Mouse (Mus musculus) embryonic facial prominence, embryonic 15.5 days (tissue): ENCODE data around the gene Marveld3. TPM values are rescaled to one million over a fixed set of nuclear protein-coding genes. Genes with fewer than 3 reads are reported as not detected.

Source experiments
- ATAC-seq: fragments of 200-750 bp; cut with Nextera tagmentation; 2 replicates; pipeline ENCODE4 v1.8.0; 2017; ENCODE audit warnings: low read depth, moderate TSS enrichment; ENCODE audit not compliant: insufficient number of reproducible peaks, low FRiP score, low TSS enrichment
- H3K27ac ChIP-seq: fragments of 300-500 bp; sonication (generic); replicated peaks from 2 replicates; pipeline ENCODE4 v1.5.1; 2015; ENCODE audit warnings: mild to moderate bottlenecking, inconsistent platforms
- H3K27me3 ChIP-seq: fragments of 300-500 bp; sonication (generic); 2 replicates; pipeline ENCODE4 v1.6.1; 2015; ENCODE audit warnings: inconsistent platforms
- H3K36me3 ChIP-seq: fragments of 300-500 bp; sonication (generic); 2 replicates; pipeline ENCODE4 v1.6.1; 2015; ENCODE audit warnings: mild to moderate bottlenecking, inconsistent platforms
- H3K4me1 ChIP-seq: fragments of 300-500 bp; sonication (generic); 2 replicates; pipeline ENCODE4 v1.6.1; 2015; ENCODE audit warnings: inconsistent platforms
- H3K4me2 ChIP-seq: fragments of 300-500 bp; sonication (generic); replicated peaks from 2 replicates; pipeline ENCODE4 v1.6.1; 2015; ENCODE audit warnings: mild to moderate bottlenecking, inconsistent platforms
- H3K4me3 ChIP-seq: fragments of 300-500 bp; sonication (generic); replicated peaks from 2 replicates; pipeline ENCODE4 v1.5.1; 2015; ENCODE audit warnings: mild to moderate bottlenecking, inconsistent platforms
- H3K9ac ChIP-seq: fragments of 300-500 bp; sonication (generic); 2 replicates; pipeline ENCODE4 v1.6.1; 2015; ENCODE audit warnings: inconsistent platforms
- H3K9me3 ChIP-seq: fragments of 300-500 bp; sonication (generic); replicated peaks from 2 replicates; pipeline ENCODE4 v1.6.1; 2016; ENCODE audit warnings: inconsistent platforms
- WGBS: fragments of 180-500 bp; shearing (Covaris S2); methylation state at CpG from one replicate; pipeline ENCODE4 v1.1.7; 2015; 5-methylcytosine and 5-hydroxymethylcytosine counted together
- polyA plus RNA-seq: library from polyadenylated mRNA; unstranded; fragments of >200 nt; fragmentation: Nextera tagmentation; extraction: Ambion mirVana; gene quantifications from 2 replicates; pipeline ENCODE4 v1.2.1, GENCODE M21; 2015

Marveld3 gene
- polyA plus RNA-seq, 1 experiment from 2014 or later: 5.6 TPM

DNA sequence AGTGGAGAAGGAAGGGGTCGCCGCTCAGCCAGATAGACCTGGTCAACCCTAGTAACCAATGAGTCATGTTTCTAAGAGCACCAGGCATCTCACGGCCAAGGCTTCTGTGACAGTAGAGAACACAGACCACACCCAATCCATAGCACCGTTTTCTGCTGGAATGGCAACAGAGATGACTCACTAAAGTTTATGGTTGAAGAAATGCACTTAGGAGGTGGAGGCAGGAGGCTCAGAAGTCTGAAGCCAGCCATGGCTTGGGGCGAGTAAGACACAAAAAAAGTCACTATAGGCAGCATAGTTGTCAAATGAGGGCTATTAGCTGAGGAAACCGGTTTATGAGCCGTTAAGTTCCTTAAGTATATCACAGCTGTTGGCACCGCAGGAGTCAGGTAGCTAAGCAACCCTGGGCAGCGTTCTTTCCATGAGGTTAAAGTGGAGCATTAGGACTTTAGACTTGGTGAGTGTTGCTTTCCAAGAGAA lies 16.8 kb downstream of the Marveld3 start:
- Histone ChIP-seq H3K4me3 (no peak overlapping the region), H3K9ac (no peak overlapping the region), H3K27me3 (peaks cover 11% of the 10 kb centered on the region), H3K27ac (no peak overlapping the region), H3K4me1 (peaks cover 21% of the 10 kb centered on the region), H3K36me3 (peaks cover 11% of the 10 kb centered on the region), H3K4me2 (no peak overlapping the region), H3K9me3 (no peaks in the 10 kb centered on the region)
- WGBS: 48% methylated on average over 9 of the region's 9 CpGs
- no peak for ATAC-seq

DNA sequence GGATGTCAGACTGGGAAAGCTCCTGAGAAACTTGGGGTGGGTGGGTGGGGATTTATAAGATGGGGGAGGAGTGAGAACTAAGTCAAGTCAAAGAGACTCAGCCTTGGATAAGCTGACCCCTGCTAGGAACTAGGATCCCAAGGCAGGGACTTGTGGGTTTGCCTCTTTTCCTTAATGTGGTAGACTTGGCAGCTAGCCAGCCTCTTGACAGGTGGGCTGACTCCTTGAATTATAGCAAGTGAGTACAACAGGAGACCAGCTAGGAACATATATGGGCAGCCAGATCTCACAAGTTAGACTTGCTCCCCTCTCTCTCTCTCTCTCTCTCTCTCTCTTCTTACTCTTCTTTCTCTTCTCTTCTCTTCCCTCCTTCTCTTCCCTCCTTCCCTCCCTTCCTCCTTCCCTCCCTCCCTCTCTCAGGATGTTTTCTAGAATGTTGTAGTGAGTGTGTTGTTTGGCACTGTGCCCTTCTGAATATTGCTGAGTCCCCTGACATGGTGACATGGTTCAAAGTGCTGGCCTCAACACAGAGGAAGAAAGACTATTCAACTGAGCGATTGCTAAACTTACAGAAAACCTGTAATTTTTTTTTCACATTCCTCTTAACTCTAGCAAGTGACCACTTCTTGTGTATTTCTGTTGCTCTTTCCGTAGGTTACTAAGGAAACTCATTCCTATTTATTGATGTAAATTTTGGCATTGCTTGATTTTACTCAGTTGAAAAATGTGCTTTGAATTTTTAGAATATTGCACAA lies 20.2 kb downstream of the Marveld3 start:
- no peak for ATAC-seq
- Histone ChIP-seq H3K27me3 (no peaks in the 10 kb centered on the region), H3K9me3 (no peaks in the 10 kb centered on the region), H3K9ac (no peak overlapping the region), H3K4me1 (peaks cover 5% of the 10 kb centered on the region; the same call in 1 of the 2 replicates), H3K36me3 (peaks cover 27% of the 10 kb centered on the region), H3K27ac (no peak overlapping the region), H3K4me3 (no peak overlapping the region), H3K4me2 (no peak overlapping the region)
- WGBS: 81% methylated on average over 2 of the region's 2 CpGs

DNA sequence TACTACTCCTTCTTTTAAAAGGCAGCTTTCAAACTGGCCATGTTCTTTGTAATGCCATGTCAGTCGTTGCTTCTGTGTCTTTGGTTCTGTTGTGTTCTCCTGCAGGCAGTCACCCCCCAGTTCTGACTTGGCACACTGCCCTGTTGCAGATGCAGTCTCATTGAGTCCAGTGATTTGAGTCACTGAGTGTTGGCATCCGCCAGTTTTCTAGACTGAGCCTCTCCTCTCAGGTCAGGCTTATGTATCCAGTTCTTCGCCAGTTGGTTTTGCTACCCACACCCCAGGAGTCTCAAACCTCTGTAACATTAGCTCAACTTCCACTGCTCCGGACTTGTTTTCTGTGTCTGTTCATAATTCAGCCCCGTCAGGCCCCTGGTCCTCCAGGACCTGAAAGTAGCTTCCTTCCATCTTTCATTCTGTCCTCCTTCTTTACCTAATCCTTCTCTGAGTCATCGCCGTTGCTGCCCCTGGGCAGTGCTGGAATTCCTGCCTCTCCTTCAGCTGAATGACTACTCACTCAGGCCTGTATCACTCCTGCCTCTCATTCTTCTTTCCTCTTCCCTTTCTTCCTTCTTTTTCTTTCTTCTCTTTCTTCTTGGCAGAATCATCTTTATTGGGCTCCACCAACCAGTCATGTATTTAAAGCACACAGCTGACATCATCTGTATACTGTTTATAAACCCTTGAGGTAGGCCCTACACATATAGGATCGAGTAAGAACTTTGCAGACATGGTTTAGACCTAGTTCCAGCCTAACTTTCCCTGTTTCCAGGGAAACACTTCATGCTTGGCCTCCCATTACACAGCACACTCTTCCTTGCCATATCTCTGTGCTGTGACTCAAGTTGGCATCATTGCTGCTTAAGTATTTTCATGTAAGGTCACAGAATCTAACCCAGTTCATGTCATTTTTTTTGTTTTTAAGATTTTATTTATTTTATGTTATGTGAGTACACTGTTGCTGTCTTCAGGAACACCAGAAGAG lies 41.3 kb downstream of the Marveld3 start:
- Histone ChIP-seq H3K4me3 (no peak overlapping the region), H3K9ac (no peak overlapping the region), H3K27ac (0 out of 2 replicates have a peak overlapping the region, but pooled peaks have one; percentile 4), H3K9me3 (no peaks in the 10 kb centered on the region), H3K27me3 (no peaks in the 10 kb centered on the region), H3K36me3 (peaks cover 54% of the 10 kb centered on the region), H3K4me1 (0 out of 2 replicates have a peak, but pooled peaks cover 5% of the 10 kb centered on the region), H3K4me2 (no peak overlapping the region)
- 78% methylated on average over 8 of the region's 8 CpGs for WGBS
- no peak for ATAC-seq

DNA sequence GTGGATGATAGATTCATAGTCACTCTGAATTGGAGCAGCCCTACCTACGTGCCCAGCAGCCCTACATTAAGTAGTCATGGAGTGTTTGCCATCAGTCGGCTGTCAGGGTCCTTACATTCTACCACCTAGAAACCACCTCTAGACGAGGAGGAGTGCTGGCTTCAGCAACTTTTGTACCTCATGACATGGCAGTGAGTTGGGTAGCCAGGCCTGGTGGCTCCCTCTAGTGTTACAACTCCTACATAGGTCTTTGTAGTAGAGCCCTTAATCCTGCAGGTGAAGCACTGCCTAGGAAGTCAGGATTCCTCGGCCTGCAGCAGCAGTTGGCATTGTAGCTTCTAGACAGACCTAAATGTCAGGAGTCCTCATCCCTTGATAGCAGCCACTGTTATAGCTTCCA lies 44.7 kb downstream of the Marveld3 start:
- no peaks in the 10 kb centered on the region for H3K9me3 ChIP-seq
- H3K27ac ChIP-seq: no peak overlapping the region
- H3K36me3 ChIP-seq: peaks cover 64% of the 10 kb centered on the region
- no peak overlapping the region for H3K9ac ChIP-seq
- 0 out of 2 replicates have a peak, but pooled peaks cover 5% of the 10 kb centered on the region for H3K4me1 ChIP-seq
- H3K27me3 ChIP-seq: no peaks in the 10 kb centered on the region
- 46% methylated on average over 4 of the region's 4 CpGs for WGBS
- no peak overlapping the region for H3K4me3 ChIP-seq
- ATAC-seq: no peak
- no peak overlapping the region for H3K4me2 ChIP-seq

DNA sequence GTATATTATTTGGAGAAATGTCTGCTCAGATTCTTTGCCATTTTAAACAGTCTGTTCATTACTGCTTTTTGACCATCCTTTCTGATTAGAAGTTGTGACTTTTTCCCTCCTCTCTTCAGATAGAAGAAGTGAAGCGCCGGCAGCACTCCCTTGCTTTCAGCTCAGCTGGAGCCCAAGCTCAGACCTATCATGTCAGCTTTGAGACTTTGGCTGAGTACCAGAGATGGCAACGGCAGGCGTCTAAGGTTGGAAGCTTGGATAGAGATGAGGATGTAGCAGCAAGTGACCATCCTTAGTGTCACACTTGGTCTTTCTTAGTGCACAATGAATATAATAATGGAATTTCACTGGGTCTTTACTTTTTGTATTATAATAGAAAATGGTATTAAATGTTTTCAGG lies 54.6 kb downstream of the Marveld3 start:
- Histone ChIP-seq H3K9ac (no peak overlapping the region), H3K4me1 (0 out of 2 replicates have a peak, but pooled peaks cover 4% of the 10 kb centered on the region), H3K4me3 (no peak overlapping the region), H3K27me3 (no peaks in the 10 kb centered on the region), H3K36me3 (peaks cover 39% of the 10 kb centered on the region), H3K9me3 (no peaks in the 10 kb centered on the region), H3K27ac (no peak overlapping the region), H3K4me2 (no peak overlapping the region)
- no peak for ATAC-seq
- WGBS: 98% methylated on average over 4 of the region's 4 CpGs

DNA sequence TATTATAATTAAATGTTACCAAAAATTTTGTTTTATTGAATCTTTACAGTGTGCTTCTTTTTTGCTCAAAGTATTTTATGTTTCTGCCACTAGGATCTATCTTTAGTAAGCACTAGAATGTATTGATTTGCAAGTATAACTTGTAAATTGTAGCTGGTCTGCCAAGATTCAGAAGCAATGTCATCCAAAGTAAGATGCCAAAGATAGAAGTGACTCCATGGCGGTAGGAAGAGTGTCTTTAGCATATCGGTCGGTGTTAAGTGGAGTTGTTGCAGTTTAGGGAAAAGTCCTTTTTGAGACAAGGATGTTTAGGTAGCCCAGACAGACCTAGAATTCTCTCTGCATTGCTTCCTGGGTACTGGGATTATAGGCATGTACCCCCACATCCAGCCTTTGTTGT lies 55.1 kb downstream of the Marveld3 start:
- no peak overlapping the region for H3K27ac ChIP-seq
- H3K36me3 ChIP-seq: peaks cover 35% of the 10 kb centered on the region
- no peak overlapping the region for H3K9ac ChIP-seq
- H3K4me1 ChIP-seq: 0 out of 2 replicates have a peak, but pooled peaks cover 4% of the 10 kb centered on the region
- 88% methylated on average over 3 of the region's 3 CpGs for WGBS
- ATAC-seq: no peak
- H3K27me3 ChIP-seq: no peaks in the 10 kb centered on the region
- H3K4me2 ChIP-seq: no peak overlapping the region
- H3K9me3 ChIP-seq: no peaks in the 10 kb centered on the region
- H3K4me3 ChIP-seq: no peak overlapping the region

DNA sequence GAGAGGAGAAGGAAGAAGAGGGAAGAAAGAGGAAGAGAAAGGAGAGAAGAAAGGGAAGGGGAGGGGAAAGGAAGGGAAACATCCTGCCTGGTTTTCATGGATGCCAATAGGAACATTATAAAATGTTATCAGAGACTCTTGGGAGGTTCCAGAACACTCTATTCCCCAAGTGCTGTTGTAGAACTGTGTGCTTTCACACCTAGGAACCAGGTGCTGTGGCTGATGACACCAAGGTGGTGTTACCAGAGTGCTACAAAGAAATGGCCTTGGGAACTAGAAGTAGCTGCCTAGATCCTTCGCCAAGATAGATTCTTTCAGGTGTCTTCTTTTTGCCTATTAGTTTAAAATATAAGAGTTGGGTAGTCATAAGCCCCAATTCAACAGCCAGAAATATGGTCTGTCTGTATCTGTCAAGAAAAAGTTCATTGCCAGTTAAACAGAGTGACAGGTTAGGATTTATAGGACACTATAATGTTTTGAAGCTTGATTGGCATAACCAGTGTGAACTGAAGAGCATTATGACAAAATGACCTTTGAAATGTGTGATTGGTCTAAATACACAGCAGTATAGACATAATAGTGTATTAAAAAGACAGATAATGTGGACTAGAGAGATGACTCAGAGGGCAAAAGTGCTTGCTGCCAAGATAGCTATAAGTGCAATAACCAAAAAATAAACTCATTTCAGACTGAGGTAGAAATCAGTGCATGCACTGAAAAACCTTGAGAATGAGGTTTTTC lies 56.9 kb downstream of the Marveld3 start:
- WGBS: 95% methylated on average over 1 of the region's 1 CpGs
- Histone ChIP-seq H3K9me3 (no peaks in the 10 kb centered on the region), H3K4me1 (0 out of 2 replicates have a peak, but pooled peaks cover 4% of the 10 kb centered on the region), H3K4me3 (no peak overlapping the region), H3K9ac (no peak overlapping the region), H3K4me2 (no peak overlapping the region), H3K36me3 (peaks cover 30% of the 10 kb centered on the region), H3K27me3 (no peaks in the 10 kb centered on the region), H3K27ac (no peak overlapping the region)
- ATAC-seq: no peak

DNA sequence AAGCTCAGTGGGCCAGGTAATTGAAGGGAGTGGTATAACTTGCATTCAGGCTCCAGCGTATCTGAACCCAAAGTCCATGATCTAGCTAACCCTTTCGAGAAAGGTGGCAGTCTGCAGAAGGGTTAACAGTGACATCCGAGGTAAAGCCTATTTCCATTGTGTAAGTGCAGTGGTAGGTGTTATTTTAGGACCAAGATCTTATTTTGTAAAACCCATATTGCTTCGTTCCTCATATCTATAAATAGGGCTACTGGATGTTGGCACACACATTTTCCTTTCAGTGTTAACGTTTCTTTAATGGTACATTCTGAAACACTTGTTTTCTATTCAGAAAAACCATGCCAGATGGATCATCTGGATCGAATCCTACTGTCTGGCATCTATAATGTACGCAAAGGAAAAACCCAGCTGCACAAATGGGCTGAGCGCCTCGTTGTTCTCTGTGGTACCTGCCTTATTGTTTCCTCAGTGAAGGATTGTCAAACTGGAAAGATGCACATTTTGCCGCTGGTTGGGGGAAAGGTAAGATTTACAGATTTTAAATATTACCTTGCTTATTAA lies 58.0 kb downstream of the Marveld3 start:
- no peak for ATAC-seq
- Histone ChIP-seq H3K27ac (no peak overlapping the region), H3K9me3 (no peaks in the 10 kb centered on the region), H3K4me2 (no peak overlapping the region), H3K9ac (no peak overlapping the region), H3K27me3 (no peaks in the 10 kb centered on the region), H3K4me1 (0 out of 2 replicates have a peak, but pooled peaks cover 4% of the 10 kb centered on the region), H3K36me3 (peaks cover 21% of the 10 kb centered on the region), H3K4me3 (no peak overlapping the region)
- WGBS: 49% methylated on average over 10 of the region's 10 CpGs

DNA sequence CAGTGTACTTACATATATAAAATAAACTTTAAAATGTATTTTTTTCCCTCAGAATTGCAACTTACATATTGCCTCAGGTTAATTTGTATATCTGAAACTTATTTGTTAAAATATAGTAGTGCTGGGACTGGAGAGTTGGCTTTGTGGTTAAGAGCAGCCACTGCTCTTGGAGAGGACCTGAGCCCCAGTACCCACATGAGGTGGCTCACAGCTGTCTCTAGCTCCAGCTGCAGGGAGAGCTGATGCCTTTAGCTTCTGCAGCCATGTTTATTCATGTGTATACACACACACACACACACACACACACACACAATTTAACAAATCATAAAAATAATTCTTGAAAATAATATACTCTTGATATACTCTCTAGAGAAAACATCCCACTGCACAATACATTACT lies 59.6 kb downstream of the Marveld3 start:
- Histone ChIP-seq H3K27me3 (no peaks in the 10 kb centered on the region), H3K9me3 (no peaks in the 10 kb centered on the region), H3K4me3 (no peak overlapping the region), H3K4me1 (0 out of 2 replicates have a peak, but pooled peaks cover 4% of the 10 kb centered on the region), H3K4me2 (no peak overlapping the region), H3K9ac (no peak overlapping the region), H3K27ac (no peak overlapping the region), H3K36me3 (peaks cover 9% of the 10 kb centered on the region)
- ATAC-seq: no peak
